Mouse (Mus musculus) embryonic fibroblast, embryonic 13.5 days (primary cell): ENCODE measurements around the gene Gm42906. TPM values are rescaled to one million over a fixed set of nuclear protein-coding genes. Genes with fewer than 3 reads are reported as not detected.

Experiments
- H3K27ac ChIP-seq: 2 replicates; pipeline ENCODE4 v1.5.1; 2012; ENCODE audit warnings: low read length, control low read depth, inconsistent platforms; ENCODE audit not compliant: insufficient read depth
- H3K4me1 ChIP-seq: 2 replicates; pipeline ENCODE4 v1.6.1; 2011; ENCODE audit warnings: low read length; ENCODE audit not compliant: control insufficient read depth, insufficient read depth
- H3K4me3 ChIP-seq: 2 replicates; pipeline ENCODE4 v1.5.1; 2011; ENCODE audit warnings: mild to moderate bottlenecking, control low read depth, low read length; ENCODE audit not compliant: insufficient read depth
- CTCF ChIP-seq: IDR thresholded peaks from 2 replicates; pipeline ENCODE4 v1.5.1; 2011; ENCODE audit warnings: mild to moderate bottlenecking, control low read depth, low read length, moderate library complexity, borderline replicate concordance; ENCODE audit not compliant: insufficient read depth
- POLR2A ChIP-seq: IDR thresholded peaks from 2 replicates; pipeline ENCODE4 v1.6.1; 2011; ENCODE audit warnings: low read depth, mild to moderate bottlenecking, control low read depth, low read length, moderate library complexity
- polyA plus RNA-seq: library from polyadenylated mRNA; stranded (reverse); fragments of >200 nt; gene quantifications from 2 replicates; pipeline ENCODE4 v1.2.4, GENCODE M21; 2011; ENCODE audit warnings: low read depth; ENCODE audit not compliant: missing spikeins, insufficient read length

Gm42906 gene
- polyA plus RNA-seq, 1 experiment = not detected

DNA sequence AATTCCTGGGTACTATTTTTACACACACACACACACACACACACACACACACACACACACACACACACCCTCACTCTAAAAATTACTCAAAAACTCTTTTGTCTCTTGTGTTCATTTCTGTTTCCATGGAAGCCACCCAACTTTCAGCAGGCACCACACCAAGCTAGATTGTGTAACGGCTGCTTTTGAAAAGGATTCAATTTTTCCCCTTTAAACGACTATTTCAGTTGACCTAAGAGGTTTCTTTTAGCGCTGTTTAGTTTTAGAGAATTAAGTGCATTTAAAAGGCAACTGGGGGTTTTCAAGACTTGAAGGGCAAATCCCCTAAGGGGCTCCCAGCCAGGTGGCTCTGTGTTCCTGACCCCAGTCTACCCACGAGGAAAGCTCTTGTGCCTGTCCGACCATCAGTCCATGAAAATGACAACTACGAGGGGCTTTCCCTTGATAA lies 317.5 kb downstream of the Gm42906 start:
- TF ChIP-seq POLR2A (no peak), CTCF (no peak)
- Histone ChIP-seq H3K4me1 (peaks cover 34% of the 10 kb centered on the region), H3K27ac (peak overlapping the region; percentile 44), H3K4me3 (no peak overlapping the region)

- Histone ChIP-seq H3K27ac (peak overlapping the region; percentile 44), H3K4me1 (peaks cover 38% of the 10 kb centered on the region), H3K4me3 (no peak overlapping the region)
- TF ChIP-seq POLR2A (no peak), CTCF (no peak)
Observed at GRCm38 (mm10) chr5:151109822-151110221, 318.1 kb downstream of the Gm42906 start.

DNA sequence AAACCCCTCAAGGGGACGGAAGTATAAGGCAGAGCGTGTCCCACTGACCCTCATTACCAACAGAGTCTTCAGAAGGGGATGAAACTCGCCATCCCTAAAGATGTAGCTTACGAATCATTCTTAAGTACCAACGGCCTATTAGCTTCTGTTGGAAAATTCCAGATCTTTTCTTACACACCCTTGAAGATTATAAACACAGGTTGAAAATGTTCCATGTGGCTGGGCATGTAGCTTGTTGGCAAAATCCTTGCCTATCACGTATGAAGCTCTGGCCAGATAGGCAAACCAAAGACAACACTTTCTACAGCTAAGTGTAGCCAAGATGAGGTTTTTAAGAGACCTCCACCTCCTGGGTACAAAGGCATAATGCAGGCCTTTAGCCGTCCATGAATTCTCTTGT lies 319.0 kb downstream of the Gm42906 start:
- Histone ChIP-seq H3K27ac (peak overlapping the region; percentile 44), H3K4me1 (peaks cover 35% of the 10 kb centered on the region), H3K4me3 (no peak overlapping the region)
- TF ChIP-seq POLR2A (no peak), CTCF (no peak)

DNA sequence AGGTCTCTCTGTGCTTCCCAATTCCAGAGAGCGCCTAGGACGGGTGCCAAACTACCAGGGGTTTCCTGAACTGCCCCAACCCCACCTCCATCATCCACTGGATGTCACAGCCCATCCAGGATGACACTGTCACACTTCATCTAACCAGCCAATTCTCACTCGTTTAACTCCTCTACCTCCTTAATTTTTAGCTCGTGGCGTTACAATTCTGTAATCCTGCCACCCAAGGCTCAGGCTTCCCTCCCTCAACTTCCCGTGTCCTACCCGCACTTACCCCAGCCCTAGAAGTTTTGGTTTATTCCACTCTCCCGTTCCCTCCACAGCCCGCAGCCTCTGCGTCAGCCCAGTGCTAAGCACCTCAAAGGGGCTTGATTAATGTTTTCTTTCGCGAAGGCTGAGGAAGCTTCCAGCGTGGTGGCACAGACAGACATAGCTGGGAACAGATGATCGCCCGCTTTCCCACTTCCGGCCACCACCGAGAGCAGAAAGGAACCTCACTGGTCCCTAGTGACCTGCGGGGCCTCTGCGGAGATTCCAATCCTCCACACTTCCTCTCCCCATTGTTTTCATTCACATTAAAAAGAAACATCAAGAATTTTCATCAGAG lies 319.6 kb downstream of the Gm42906 start:
- Histone ChIP-seq H3K4me1 (peaks cover 34% of the 10 kb centered on the region), H3K27ac (peak overlapping the region; percentile 44), H3K4me3 (no peak overlapping the region)
- TF ChIP-seq CTCF (no peak), POLR2A (no peak)

DNA sequence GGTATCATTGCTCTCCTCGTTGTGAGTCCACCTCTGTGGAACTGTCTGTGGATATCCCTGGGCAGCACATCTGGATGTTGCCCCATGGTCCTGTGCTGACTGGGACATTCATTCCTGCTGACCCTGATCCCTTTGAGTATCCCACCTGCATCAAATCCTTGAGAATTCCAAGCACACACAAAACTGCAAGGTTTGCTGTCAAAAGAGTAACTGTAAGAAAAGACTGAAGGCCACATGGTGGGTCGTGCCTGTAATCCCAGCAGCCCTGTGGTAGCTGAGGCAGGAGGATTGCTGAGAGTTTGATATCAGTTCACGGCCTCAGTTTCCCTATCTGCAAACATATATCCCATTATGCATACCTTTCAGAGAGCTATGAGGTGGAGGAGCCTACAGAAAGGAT lies 321.1 kb downstream of the Gm42906 start:
- TF ChIP-seq POLR2A (no peak), CTCF (no peak)
- peaks cover 27% of the 10 kb centered on the region for H3K4me1 ChIP-seq
- H3K4me3 ChIP-seq = no peak overlapping the region
- no peak overlapping the region for H3K27ac ChIP-seq

DNA sequence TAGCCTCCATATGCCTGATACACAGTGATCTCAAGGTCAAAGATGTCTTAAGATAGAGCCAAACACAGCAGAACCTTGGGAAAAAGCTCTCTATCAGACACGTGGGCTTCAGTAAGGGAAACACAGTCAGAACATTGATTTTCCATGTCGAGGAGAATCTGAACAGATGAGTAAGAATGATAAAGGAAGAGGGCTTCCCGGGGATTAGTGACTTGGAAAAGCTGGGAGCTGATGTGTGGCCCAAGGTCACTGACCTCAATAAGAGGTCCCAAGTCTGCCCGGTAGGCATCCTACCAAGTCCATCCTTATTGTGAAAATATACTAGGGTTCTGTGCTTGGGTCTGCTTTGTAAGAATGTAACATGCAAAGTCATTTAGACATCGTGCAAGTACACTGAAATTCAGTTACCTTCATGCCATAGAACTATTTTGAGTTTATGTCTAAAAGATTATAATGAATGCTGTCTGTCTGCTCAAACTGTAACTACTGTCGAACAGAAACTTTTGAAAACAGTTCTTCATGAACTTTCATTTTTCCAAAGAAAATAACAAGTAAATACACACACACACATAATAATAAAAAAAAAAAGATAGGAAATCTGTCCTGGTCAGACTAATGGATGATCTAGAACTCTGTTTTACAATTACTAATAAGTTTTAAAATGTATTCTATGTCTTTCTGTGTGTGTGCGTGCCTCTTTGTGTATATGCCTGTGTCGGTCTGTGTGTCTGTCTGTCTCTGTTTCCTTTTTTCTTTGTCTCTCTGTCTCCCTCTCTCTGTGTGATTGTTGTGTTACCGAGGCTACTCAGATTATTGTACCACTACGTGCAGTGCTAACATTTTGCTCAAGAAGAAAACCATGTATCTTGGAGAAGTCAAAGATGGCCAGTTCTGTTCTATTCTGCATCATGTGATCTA lies 322.6 kb downstream of the Gm42906 start:
- TF ChIP-seq CTCF (no peak), POLR2A (no peak)
- Histone ChIP-seq H3K4me1 (peaks cover 24% of the 10 kb centered on the region), H3K4me3 (no peak overlapping the region), H3K27ac (no peak overlapping the region)

DNA sequence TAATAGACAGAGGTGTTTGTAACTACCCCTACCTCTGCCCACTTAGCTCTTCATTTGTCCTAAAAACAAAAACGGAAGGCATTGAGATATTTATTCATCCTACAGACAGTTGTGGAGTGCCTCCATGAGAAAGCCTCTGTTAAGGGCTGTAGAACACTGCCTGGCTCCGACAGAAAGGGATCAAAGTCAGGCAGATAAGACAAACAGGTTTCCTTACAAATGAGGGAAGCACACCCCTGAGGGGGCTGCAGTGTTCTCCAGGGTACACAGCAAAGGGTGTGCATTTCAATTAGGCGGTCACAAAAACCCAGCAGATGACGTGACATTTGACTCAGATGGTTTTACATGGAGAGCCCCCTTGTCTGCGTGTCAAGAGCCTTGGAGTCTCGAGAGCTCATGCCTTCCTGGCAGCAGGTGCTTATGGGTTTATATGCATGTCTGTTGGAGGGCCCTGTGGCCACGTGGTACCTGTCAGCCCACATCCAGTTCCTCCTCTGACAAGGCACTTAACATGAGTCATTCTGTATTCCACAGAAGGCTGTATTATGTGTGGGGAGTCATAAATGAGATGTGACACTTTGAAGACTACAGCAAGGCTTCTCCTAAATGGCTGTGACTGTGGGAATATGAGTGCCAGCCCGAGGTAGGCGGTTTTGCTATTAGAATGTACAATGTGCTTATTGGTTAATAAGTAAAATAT lies 323.5 kb downstream of the Gm42906 start:
- Histone ChIP-seq H3K4me1 (peaks cover 17% of the 10 kb centered on the region), H3K27ac (no peak overlapping the region), H3K4me3 (no peak overlapping the region)
- no peak for TF ChIP-seq POLR2A
- no peak for TF ChIP-seq CTCF

- H3K4me1 ChIP-seq = peaks cover 10% of the 10 kb centered on the region; the same call in 1 of the 2 replicates
- H3K4me3 ChIP-seq = no peak overlapping the region
- H3K27ac ChIP-seq = no peak overlapping the region
- TF ChIP-seq POLR2A = no peak
- no peak for TF ChIP-seq CTCF
Observed at GRCm38 (mm10) chr5:151103284-151103683, 324.7 kb downstream of the Gm42906 start.

- H3K4me3 ChIP-seq = no peak overlapping the region
- TF ChIP-seq POLR2A = no peak
- H3K4me1 ChIP-seq = peaks cover 5% of the 10 kb centered on the region; the same call in 1 of the 2 replicates
- no peak overlapping the region for H3K27ac ChIP-seq
Observed at GRCm38 (mm10) chr5:151102262-151102661, 325.7 kb downstream of the Gm42906 start.

DNA sequence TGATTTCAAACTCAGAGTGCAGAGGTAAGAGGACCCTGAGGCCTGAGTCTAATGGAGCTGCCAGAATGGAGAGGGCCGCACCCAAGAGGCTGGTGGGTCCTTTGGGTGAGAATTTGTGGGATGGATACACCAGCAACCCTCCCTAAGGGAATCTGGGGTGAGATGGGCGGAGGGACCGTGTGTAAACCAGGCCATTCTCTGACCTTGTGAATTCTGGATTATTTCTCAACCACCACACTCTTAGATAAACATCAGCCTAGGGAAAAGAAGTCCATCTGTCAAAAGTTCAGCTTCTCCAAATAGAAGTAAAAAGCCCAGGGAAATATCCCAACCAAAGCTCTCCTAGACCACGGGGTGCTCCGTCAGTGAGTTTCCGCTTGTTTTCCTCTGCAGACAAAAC lies 332.0 kb downstream of the Gm42906 start:
- no peak overlapping the region for H3K4me3 ChIP-seq
- H3K4me1 ChIP-seq = peaks cover 10% of the 10 kb centered on the region; the same call in 1 of the 2 replicates
- peak overlapping the region; percentile 94 for H3K27ac ChIP-seq
- TF ChIP-seq POLR2A (no peak), CTCF (no peak)
